Mouse (Mus musculus) hematopoietic stem cell, adult 5-6 weeks (primary cell): Measurements from ENCODE around the gene Cdk5r1. TPM values are rescaled to one million over a fixed set of nuclear protein-coding genes. Genes with fewer than 3 reads are reported as not detected.

Experiments used
- ATAC-seq, 2 experiments: fragments of 125-278 bp in 1 of 2; replicated peaks in 1 of 2; 2 replicates each; pipeline ENCODE4 v1.8.0; 2016 to 2017; ENCODE audit warnings: inconsistent platforms in 2 of 2, mild to moderate bottlenecking in 2 of 2, moderate number of reproducible peaks in 2 of 2, low read depth in 1 of 2, moderate TSS enrichment in 1 of 2; ENCODE audit not compliant: low FRiP score in 2 of 2, poor library complexity in 2 of 2, severe bottlenecking in 2 of 2, insufficient read depth in 1 of 2, low TSS enrichment in 1 of 2
- total RNA-seq: library from RNA; stranded (forward); fragments of 172-1452, 232-1000 nt; gene quantifications from 2 replicates; pipeline ENCODE4 v1.2.3, GENCODE M21; 2017

Cdk5r1 gene
- total RNA-seq, 1 experiment from 2014 or later: 1.1 TPM

- ATAC-seq: no peak
Observed at GRCm38 (mm10) chr11:80478694-80479412, 2.0 kb downstream of the Cdk5r1 start.

- no peak for ATAC-seq
Observed at GRCm38 (mm10) chr11:80479425-80479824, 2.6 kb downstream of the Cdk5r1 start.

- ATAC-seq: no peak
Observed at GRCm38 (mm10) chr11:80479906-80480866, 3.4 kb downstream of the Cdk5r1 start.

- no peak for ATAC-seq
Observed at GRCm38 (mm10) chr11:80481409-80482050, 4.7 kb downstream of the Cdk5r1 start.

- no peak for ATAC-seq
Observed at GRCm38 (mm10) chr11:80482347-80482746, 5.5 kb downstream of the Cdk5r1 start.

GRCm38 (mm10) chr11:80482921-80483320, 6.1 kb downstream of the Cdk5r1 start:
- no peak for ATAC-seq

GRCm38 (mm10) chr11:80483536-80484067, 6.8 kb downstream of the Cdk5r1 start:
- ATAC-seq: no peak

GRCm38 (mm10) chr11:80484191-80484791, 7.5 kb downstream of the Cdk5r1 start:
- no peak for ATAC-seq

GRCm38 (mm10) chr11:80485120-80485551, 8.3 kb downstream of the Cdk5r1 start:
- ATAC-seq: no peak

- no peak for ATAC-seq
Observed at GRCm38 (mm10) chr11:80485622-80486206, 8.9 kb downstream of the Cdk5r1 start.

GRCm38 (mm10) chr11:80487904-80488587, 11.2 kb downstream of the Cdk5r1 start:
- ATAC-seq: no peak

GRCm38 (mm10) chr11:80489172-80489881, 12.5 kb downstream of the Cdk5r1 start:
- ATAC-seq: peak in 1 of 2 experiments; percentile 5; a peak in 1 of 4 replicates

- ATAC-seq: peak; percentile 80 to 81
Observed at GRCm38 (mm10) chr11:80489882-80490196, 13.0 kb downstream of the Cdk5r1 start.

- no peak for ATAC-seq
Observed at GRCm38 (mm10) chr11:80490831-80491230, 14.0 kb downstream of the Cdk5r1 start.

- ATAC-seq: no peak
Observed at GRCm38 (mm10) chr11:80493186-80493585, 16.4 kb downstream of the Cdk5r1 start.

GRCm38 (mm10) chr11:80494852-80495251, 18.0 kb downstream of the Cdk5r1 start:
- peak in 1 of 2 experiments; percentile 33; a peak in 1 of 4 replicates for ATAC-seq
